Comparison of ENCODE assay signal across 8 mouse cellular contexts in genomic region chr4:40971744-40972143, GRCm38 (mm10). TPM values are rescaled to one million over a fixed set of nuclear protein-coding genes. Genes with fewer than 3 reads are reported as not detected.
DNase-seq lines count a peak whose midpoint lies in the region; ATAC-seq and TF ChIP-seq lines count a peak whose summit lies in the region.

No protein-coding gene starts in this region.

- peak overlapping the region; percentile 92 for H3K4me3 ChIP-seq in bone marrow macrophage, adult 2 months (ENCODE audit: insufficient read depth, low read length)
- peak overlapping the region; percentile 98 for H3K4me3 ChIP-seq in forebrain, embryonic 14.5 days (ENCODE audit: low read depth, low read length)
- peak overlapping the region; percentile 82 for H3K4me3 ChIP-seq in kidney, embryonic 15.5 days (replicated peaks)
- peak overlapping the region; percentile 99; the same call in 1 of the 2 replicates for H3K4me3 ChIP-seq in spleen, adult 2 months (ENCODE audit: extremely low read depth, insufficient read depth, insufficient read length)

- H3K4me1 ChIP-seq in bone marrow macrophage, adult 2 months (ENCODE audit: control insufficient read depth, insufficient read depth, low read length) = peaks cover 28% of the 10 kb centered on the region
- peaks cover 9% of the 10 kb centered on the region for H3K4me1 ChIP-seq in forebrain, embryonic 14.5 days (ENCODE audit: control insufficient read depth, insufficient read depth, low read length)
- peaks cover 22% of the 10 kb centered on the region for H3K4me1 ChIP-seq in kidney, embryonic 15.5 days
- H3K4me1 ChIP-seq in spleen, adult 2 months (ENCODE audit: control insufficient read depth, insufficient read depth, insufficient read length) = peaks cover 4% of the 10 kb centered on the region; the same call in 1 of the 2 replicates

- 26% methylated on average over 13 of the region's 13 CpGs for WGBS in forebrain, embryonic 14.5 days
- WGBS in kidney, embryonic 15.5 days = 24% methylated on average over 13 of the region's 13 CpGs
- WGBS in spleen, adult 2 months = 24% methylated on average over 13 of the region's 13 CpGs

- peak overlapping the region; percentile 86 for H3K9ac ChIP-seq in forebrain, embryonic 14.5 days (ENCODE audit: low read length)
- peak overlapping the region; percentile 76 for H3K9ac ChIP-seq in kidney, embryonic 15.5 days

- intact Hi-C loops in left cerebral cortex, postnatal 4 days (cut with DNase I) = loop anchor here (10.0 kb wide), 1 partner anchor 217 kb away; the partner anchor contains the start of gene Smu1
- intact Hi-C loops in left cerebral cortex, postnatal 25 days (cut with DNase I) = no loop called here

- H3K27ac ChIP-seq in bone marrow macrophage, adult 2 months (ENCODE audit: insufficient read depth, low read depth, low read length) = peak overlapping the region; percentile 73
- H3K27ac ChIP-seq in forebrain, embryonic 14.5 days (ENCODE audit: low read depth, low read length) = no peak overlapping the region
- H3K27ac ChIP-seq in kidney, embryonic 15.5 days = peak overlapping the region; percentile 94
- no peak overlapping the region for H3K27ac ChIP-seq in spleen, adult 2 months (ENCODE audit: insufficient read depth, low read length)

- DNase-seq in left cerebral cortex, postnatal 4 days = peak; percentile 34
- no peak for DNase-seq in left cerebral cortex, postnatal 25 days (ENCODE audit: low spot score in 2 of 2)
- peak; percentile 37 for DNase-seq in forebrain, embryonic 14.5 days (ENCODE audit: low spot score)
- peak; percentile 41 for DNase-seq in lung, postnatal 36 days
- peak; percentile 16 to 48 for DNase-seq in spleen, adult 2 months (ENCODE audit: low read depth in 1 of 2, low spot score in 2 of 2)
- no peak for DNase-seq in frontal cortex, postnatal 14 days (ENCODE audit: low spot score in 2 of 2)

- peak overlapping the region; percentile 73 for H3K4me2 ChIP-seq in forebrain, embryonic 14.5 days (ENCODE audit: low read length)
- peak overlapping the region; percentile 66 for H3K4me2 ChIP-seq in kidney, embryonic 15.5 days

- ATAC-seq in forebrain, embryonic 14.5 days = no peak
- no peak for ATAC-seq in kidney, embryonic 15.5 days (replicated peaks; ENCODE audit: low FRiP score)

- no peaks in the 10 kb centered on the region for H3K27me3 ChIP-seq in forebrain, embryonic 14.5 days (replicated peaks; ENCODE audit: control insufficient read depth, insufficient read depth, low read length)
- H3K27me3 ChIP-seq in kidney, embryonic 15.5 days = no peaks in the 10 kb centered on the region
- no peaks in the 10 kb centered on the region for H3K27me3 ChIP-seq in spleen, adult 2 months (ENCODE audit: control insufficient read depth, insufficient read depth, low read length)

- no peak for TF ChIP-seq POLR2A in bone marrow macrophage, adult 2 months (IDR thresholded peaks at IDR 0.05; ENCODE audit: borderline replicate concordance, low read depth, low read length)
- TF ChIP-seq POLR2A in spleen, adult 2 months (IDR thresholded peaks at IDR 0.05; ENCODE audit: low read depth, low read length) = no peak

- peak; percentile 97 for TF ChIP-seq CTCF in bone marrow macrophage, adult 2 months (IDR thresholded peaks at IDR 0.05; ENCODE audit: low read depth, low read length)
- TF ChIP-seq CTCF in spleen, adult 2 months (IDR thresholded peaks at IDR 0.05; ENCODE audit: extremely low read depth, insufficient read depth, insufficient read length, insufficient replicate concordance) = peak; percentile 41; the same call in 1 of the 2 replicates

- peaks cover 22% of the 10 kb centered on the region for H3K36me3 ChIP-seq in forebrain, embryonic 14.5 days (ENCODE audit: control insufficient read depth, insufficient read depth, low read length)
- peaks cover 28% of the 10 kb centered on the region for H3K36me3 ChIP-seq in kidney, embryonic 15.5 days
- 0 out of 2 replicates have a peak, but pooled peaks cover 3% of the 10 kb centered on the region for H3K36me3 ChIP-seq in spleen, adult 2 months (ENCODE audit: control insufficient read depth, insufficient read depth, low read length)

- no peaks in the 10 kb centered on the region for H3K9me3 ChIP-seq in forebrain, embryonic 14.5 days (replicated peaks; ENCODE audit: control insufficient read depth, low read length)
- H3K9me3 ChIP-seq in kidney, embryonic 15.5 days (replicated peaks) = no peaks in the 10 kb centered on the region

RNA-seq across cellular contexts. Expression of gene Nfx1, which starts 1.0 kb away (rescaled TPM):
- 10 to 100 TPM; 75.3 to 77.0 TPM for total RNA-seq in left cerebral cortex, postnatal 4 days (2021)
- 10 to 100 TPM; 67.2 to 71.4 TPM for total RNA-seq in left cerebral cortex, postnatal 25 days (2021)
- polyA plus RNA-seq in bone marrow macrophage, adult 2 months (2012; ENCODE audit: insufficient read depth, insufficient read length, missing spikeins) = 38.5 and 38.8 TPM in 2 replicates
- polyA plus RNA-seq in forebrain, embryonic 14.5 days (2014; fragmentation: Nextera tagmentation; extraction: Ambion mirVana) = 75.9 and 97.1 TPM in 2 replicates
- 87.3 and 87.9 TPM in 2 replicates for polyA plus RNA-seq in kidney, embryonic 15.5 days (2015; fragmentation: Nextera tagmentation; extraction: Ambion mirVana)
- 23.4 and 27.5 TPM in 2 replicates for polyA plus RNA-seq in spleen, adult 2 months (2012; rRNA removed)

RNA-seq across cellular contexts. Expression of gene Chmp5, which starts 23.5 kb away (rescaled TPM):
- 10 to 100 TPM; 69.7 to 70.1 TPM for total RNA-seq in left cerebral cortex, postnatal 4 days (2021)
- 10 to 100 TPM; 81.2 to 83.2 TPM for total RNA-seq in left cerebral cortex, postnatal 25 days (2021)
- 128 and 135 TPM in 2 replicates for polyA plus RNA-seq in bone marrow macrophage, adult 2 months (2012; ENCODE audit: insufficient read depth, insufficient read length, missing spikeins)
- 192 and 200 TPM in 2 replicates for polyA plus RNA-seq in forebrain, embryonic 14.5 days (2014; fragmentation: Nextera tagmentation; extraction: Ambion mirVana)
- 114 and 121 TPM in 2 replicates for polyA plus RNA-seq in kidney, embryonic 15.5 days (2015; fragmentation: Nextera tagmentation; extraction: Ambion mirVana)
- 5.8 and 6.2 TPM in 2 replicates for polyA plus RNA-seq in spleen, adult 2 months (2012; rRNA removed)

RNA-seq across cellular contexts. Expression of gene Bag1, which starts 23.6 kb away (rescaled TPM):
- 100 to 1,000 TPM; 152 to 153 TPM for total RNA-seq in left cerebral cortex, postnatal 4 days (2021)
- total RNA-seq in left cerebral cortex, postnatal 25 days (2021) = 100 to 1,000 TPM; 172 to 178 TPM
- 141 and 155 TPM in 2 replicates for polyA plus RNA-seq in bone marrow macrophage, adult 2 months (2012; ENCODE audit: insufficient read depth, insufficient read length, missing spikeins)
- 209 and 216 TPM in 2 replicates for polyA plus RNA-seq in forebrain, embryonic 14.5 days (2014; fragmentation: Nextera tagmentation; extraction: Ambion mirVana)
- 218 and 220 TPM in 2 replicates for polyA plus RNA-seq in kidney, embryonic 15.5 days (2015; fragmentation: Nextera tagmentation; extraction: Ambion mirVana)
- 43.8 and 76.3 TPM in 2 replicates for polyA plus RNA-seq in spleen, adult 2 months (2012; rRNA removed)

RNA-seq across cellular contexts. Expression of gene Spink4, which starts 51.9 kb away (rescaled TPM):
- total RNA-seq in left cerebral cortex, postnatal 4 days (2021) = not detected
- not detected for total RNA-seq in left cerebral cortex, postnatal 25 days (2021)
- not detected in 2 replicates for polyA plus RNA-seq in bone marrow macrophage, adult 2 months (2012; ENCODE audit: insufficient read depth, insufficient read length, missing spikeins)
- not detected in 2 replicates for polyA plus RNA-seq in forebrain, embryonic 14.5 days (2014; fragmentation: Nextera tagmentation; extraction: Ambion mirVana)
- 1.1 and 31.9 TPM in 2 replicates for polyA plus RNA-seq in kidney, embryonic 15.5 days (2015; fragmentation: Nextera tagmentation; extraction: Ambion mirVana)
- polyA plus RNA-seq in spleen, adult 2 months (2012; rRNA removed) = not detected in 2 replicates

Comparison
In these comparisons a context has a peak if more than half of its experiments do, and no peak if none do; other contexts are left out.
1. DNase-seq: peak in left cerebral cortex, postnatal 4 days (single experiment), forebrain, embryonic 14.5 days (single experiment), lung, postnatal 36 days (single experiment) and spleen, adult 2 months (2 of 2); none in left cerebral cortex, postnatal 25 days (0 of 2) and frontal cortex, postnatal 14 days (0 of 2).
2. H3K27ac ChIP-seq: peak in bone marrow macrophage, adult 2 months (single experiment) and kidney, embryonic 15.5 days (single experiment); none in forebrain, embryonic 14.5 days (single experiment) and spleen, adult 2 months (single experiment).
3. RNA of gene Chmp5, which starts 23.5 kb away (polyA plus RNA-seq): 192 to 200 TPM in forebrain, embryonic 14.5 days, 128 to 135 TPM in bone marrow macrophage, adult 2 months and 114 to 121 TPM in kidney, embryonic 15.5 days; 5.8 to 6.2 TPM in spleen, adult 2 months; every median in the first group is over 10 times any median in the second.
4. Peak in every context shown above with its lines, with median percentiles within 50 percentile points of each other: H3K4me3 ChIP-seq.